Mouse (Mus musculus) limb, embryonic 14.5 days (tissue): ENCODE measurements around the gene Ankrd10. TPM values are rescaled to one million over a fixed set of nuclear protein-coding genes. Genes with fewer than 3 reads are reported as not detected.

ENCODE experiments used
- ATAC-seq: fragments of 200-750 bp; cut with Nextera tagmentation; 2 replicates; pipeline ENCODE4 v1.8.0; 2017; ENCODE audit warnings: low read depth, moderate number of reproducible peaks, moderate TSS enrichment; ENCODE audit not compliant: low FRiP score
- DNase-seq: peaks from one replicate; pipeline ENCODE4 v3.0.0-alpha.2; 2015; ENCODE audit warnings: low spot score
- H3K27ac ChIP-seq: fragments of 300-500 bp; sonication (generic); replicated peaks from 2 replicates; pipeline ENCODE4 v1.5.1; 2014; ENCODE audit warnings: low read depth, mild to moderate bottlenecking, low read length, moderate library complexity, mixed read lengths
- H3K27me3 ChIP-seq: fragments of 300-500 bp; sonication (generic); 2 replicates; pipeline ENCODE4 v1.6.1; 2014; ENCODE audit warnings: low read length, mixed read lengths; ENCODE audit not compliant: control insufficient read depth, insufficient read depth
- H3K36me3 ChIP-seq: fragments of 300-500 bp; sonication (generic); 2 replicates; pipeline ENCODE4 v1.6.1; 2014; ENCODE audit warnings: mild to moderate bottlenecking, low read length, moderate library complexity, mixed read lengths; ENCODE audit not compliant: control insufficient read depth, insufficient read depth
- H3K4me1 ChIP-seq: fragments of 300-500 bp; sonication (generic); 2 replicates; pipeline ENCODE4 v1.6.1; 2014; ENCODE audit warnings: antibody characterized with exemption, low read length, mixed read lengths; ENCODE audit not compliant: control insufficient read depth, insufficient read depth
- H3K4me2 ChIP-seq: fragments of 300-500 bp; sonication (generic); replicated peaks from 2 replicates; pipeline ENCODE4 v1.6.1; 2014; ENCODE audit warnings: low read depth, mild to moderate bottlenecking, low read length, moderate library complexity; ENCODE audit not compliant: severe bottlenecking
- H3K4me3 ChIP-seq: fragments of 300-500 bp; sonication (generic); replicated peaks from 2 replicates; pipeline ENCODE4 v1.5.1; 2014; ENCODE audit warnings: low read length
- H3K9ac ChIP-seq: fragments of 300-500 bp; sonication (generic); 2 replicates; pipeline ENCODE4 v1.6.1; 2014; ENCODE audit warnings: mild to moderate bottlenecking, low read depth, low read length, moderate library complexity; ENCODE audit not compliant: severe bottlenecking
- H3K9me3 ChIP-seq: fragments of 300-500 bp; sonication (generic); 2 replicates; pipeline ENCODE4 v1.6.1; 2016; ENCODE audit warnings: low read length; ENCODE audit not compliant: control insufficient read depth
- POLR2A ChIP-seq: fragments of 200-500 bp; IDR thresholded peaks from 2 replicates; pipeline ENCODE4 v1.8.0; 2012; ENCODE audit warnings: inconsistent platforms, mild to moderate bottlenecking, moderate library complexity, borderline replicate concordance; ENCODE audit not compliant: insufficient read depth, insufficient read length; ENCODE audit errors: extremely low read depth
- WGBS: fragments of 180-500 bp; shearing (Covaris S2); extraction: QIAGEN DNeasy Blood & Tissue Kit; methylation state at CpG from one replicate; pipeline ENCODE4 v1.1.7; 2014; 5-methylcytosine and 5-hydroxymethylcytosine counted together
- polyA plus RNA-seq, 2 experiments: library from polyadenylated mRNA; depleted of rRNA in 1 of 2; stranded (reverse) in 1 of 2; unstranded in 1 of 2; fragments of >200 nt; fragmentation: Nextera tagmentation in 1 of 2; extraction: Ambion mirVana in 1 of 2; gene quantifications; 2 replicates each; pipeline versions ENCODE4 v1.2.1 to v1.2.3; 2012 to 2014

Ankrd10 gene
- polyA plus RNA-seq, 2 experiments, result 91.8 to 184 TPM

DNA sequence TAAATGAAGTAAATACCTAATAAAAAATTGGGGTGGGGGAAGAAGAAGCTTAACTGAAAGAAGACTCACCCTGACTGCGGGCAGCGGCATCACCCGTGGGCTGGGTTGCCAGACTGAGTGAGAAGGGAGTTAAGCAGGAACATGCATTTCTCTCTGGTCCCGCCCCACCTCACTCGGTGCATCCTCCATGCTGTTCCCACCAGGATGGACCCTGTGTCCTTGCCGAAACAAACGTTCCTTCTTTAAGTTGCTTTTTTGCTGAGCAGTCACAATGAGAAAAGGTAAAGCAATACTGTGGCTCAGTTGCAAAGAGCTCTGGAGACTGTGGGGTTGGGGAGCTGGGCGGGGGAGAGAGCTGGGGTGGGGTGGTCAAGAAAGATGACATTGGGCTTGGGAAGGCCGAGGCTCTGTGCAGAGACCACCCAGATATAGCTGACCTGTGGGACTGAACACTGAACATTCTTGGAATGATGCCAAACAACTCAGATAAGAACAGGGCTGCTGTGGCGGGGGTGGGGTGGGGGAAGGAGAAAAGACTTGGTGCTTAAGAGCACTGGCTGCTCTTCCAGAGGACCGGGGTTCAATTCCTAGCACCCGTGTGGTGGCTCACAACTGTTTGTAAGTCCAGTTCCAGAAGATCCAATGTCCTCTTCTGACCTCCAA, 42.2 kb downstream of the Ankrd10 start:
- no peak for TF ChIP-seq POLR2A
- Histone ChIP-seq H3K4me2 (no peak overlapping the region), H3K4me1 (no peaks in the 10 kb centered on the region), H3K27ac (no peak overlapping the region), H3K9ac (no peak overlapping the region), H3K9me3 (no peaks in the 10 kb centered on the region), H3K36me3 (no peaks in the 10 kb centered on the region), H3K27me3 (no peaks in the 10 kb centered on the region), H3K4me3 (no peak overlapping the region)
- 73% methylated on average over 12 of the region's 12 CpGs for WGBS
- DNase-seq (no peak), ATAC-seq (no peak)

DNA sequence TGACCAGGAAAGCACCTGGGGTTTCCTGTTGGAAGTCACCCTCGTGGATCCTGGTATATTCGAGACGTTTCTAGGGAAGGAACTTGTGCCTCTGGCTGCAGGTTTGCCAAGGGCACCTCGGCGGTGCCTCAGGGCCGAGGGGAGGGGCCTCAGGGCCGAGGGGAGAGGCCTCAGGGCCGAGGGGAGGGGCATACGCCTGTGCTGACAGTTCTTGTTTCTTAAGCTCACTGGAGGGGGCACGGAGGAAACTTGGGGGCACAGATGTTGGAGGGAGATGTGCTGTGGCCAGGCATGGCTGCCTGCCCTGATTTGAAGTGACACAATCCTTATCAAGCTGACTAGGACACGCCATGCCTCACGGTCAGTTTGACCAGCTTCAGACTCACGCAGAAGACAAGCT, 43.3 kb downstream of the Ankrd10 start:
- no peak for TF ChIP-seq POLR2A
- Histone ChIP-seq H3K27ac (no peak overlapping the region), H3K9ac (no peak overlapping the region), H3K4me3 (no peak overlapping the region), H3K9me3 (no peaks in the 10 kb centered on the region), H3K36me3 (no peaks in the 10 kb centered on the region), H3K4me1 (no peaks in the 10 kb centered on the region), H3K4me2 (no peak overlapping the region), H3K27me3 (no peaks in the 10 kb centered on the region)
- WGBS, result 45% methylated on average over 13 of the region's 13 CpGs
- ATAC-seq, result no peak
- DNase-seq, result no peak

DNA sequence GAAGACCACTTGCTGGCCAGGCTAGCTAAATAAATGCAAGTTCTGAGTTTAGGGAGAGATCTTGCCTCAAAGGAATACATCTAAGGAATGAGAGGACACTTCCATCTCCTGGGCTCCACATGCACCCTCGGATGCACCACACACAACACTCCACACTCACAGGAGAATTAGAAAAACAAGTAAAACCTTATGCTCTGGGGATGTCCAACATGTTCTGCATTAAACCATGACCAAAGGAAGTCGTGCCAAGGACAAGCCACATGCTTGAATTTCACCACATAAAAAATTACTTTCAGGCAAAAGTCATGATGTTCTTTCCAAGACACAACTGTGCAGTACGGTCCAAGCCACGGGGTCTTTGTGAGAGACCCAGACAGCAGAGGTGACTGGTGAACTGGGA, 43.7 kb downstream of the Ankrd10 start:
- Histone ChIP-seq H3K4me2 (no peak overlapping the region), H3K9me3 (no peaks in the 10 kb centered on the region), H3K4me3 (no peak overlapping the region), H3K27me3 (no peaks in the 10 kb centered on the region), H3K4me1 (no peaks in the 10 kb centered on the region), H3K36me3 (no peaks in the 10 kb centered on the region), H3K27ac (no peak overlapping the region), H3K9ac (no peak overlapping the region)
- ATAC-seq, result no peak
- no peak for TF ChIP-seq POLR2A
- WGBS, result 74% methylated on average over 4 of the region's 4 CpGs
- DNase-seq, result no peak

DNA sequence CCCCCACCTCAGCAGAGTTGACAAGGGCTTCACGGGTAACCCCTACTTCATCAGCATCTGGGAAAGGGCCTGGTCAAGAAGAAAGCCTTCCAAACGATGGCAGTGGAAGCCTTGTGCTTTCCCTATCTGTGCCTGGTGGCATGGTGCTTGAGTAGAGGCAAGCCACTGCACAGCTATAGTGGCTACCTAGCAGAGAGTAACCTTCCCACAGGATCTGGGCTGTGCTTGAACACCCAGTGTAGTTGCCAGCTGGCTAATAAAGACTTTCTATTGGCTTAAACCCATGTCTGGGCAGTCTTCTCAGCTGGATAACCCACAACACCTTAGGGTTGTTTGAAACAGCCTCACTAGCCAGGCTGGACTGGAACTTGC, 49.2 kb downstream of the Ankrd10 start:
- no peak for TF ChIP-seq POLR2A
- Histone ChIP-seq H3K9me3 (no peaks in the 10 kb centered on the region), H3K4me2 (peak overlapping the region; percentile 45; the same call in 1 of the 2 replicates), H3K36me3 (no peaks in the 10 kb centered on the region), H3K9ac (no peak overlapping the region), H3K27ac (peak overlapping the region; percentile 91), H3K4me1 (peaks cover 17% of the 10 kb centered on the region), H3K4me3 (no peak overlapping the region), H3K27me3 (no peaks in the 10 kb centered on the region)
- 18% methylated on average over 2 of the region's 2 CpGs for WGBS
- no peak for DNase-seq
- ATAC-seq, result no peak

DNA sequence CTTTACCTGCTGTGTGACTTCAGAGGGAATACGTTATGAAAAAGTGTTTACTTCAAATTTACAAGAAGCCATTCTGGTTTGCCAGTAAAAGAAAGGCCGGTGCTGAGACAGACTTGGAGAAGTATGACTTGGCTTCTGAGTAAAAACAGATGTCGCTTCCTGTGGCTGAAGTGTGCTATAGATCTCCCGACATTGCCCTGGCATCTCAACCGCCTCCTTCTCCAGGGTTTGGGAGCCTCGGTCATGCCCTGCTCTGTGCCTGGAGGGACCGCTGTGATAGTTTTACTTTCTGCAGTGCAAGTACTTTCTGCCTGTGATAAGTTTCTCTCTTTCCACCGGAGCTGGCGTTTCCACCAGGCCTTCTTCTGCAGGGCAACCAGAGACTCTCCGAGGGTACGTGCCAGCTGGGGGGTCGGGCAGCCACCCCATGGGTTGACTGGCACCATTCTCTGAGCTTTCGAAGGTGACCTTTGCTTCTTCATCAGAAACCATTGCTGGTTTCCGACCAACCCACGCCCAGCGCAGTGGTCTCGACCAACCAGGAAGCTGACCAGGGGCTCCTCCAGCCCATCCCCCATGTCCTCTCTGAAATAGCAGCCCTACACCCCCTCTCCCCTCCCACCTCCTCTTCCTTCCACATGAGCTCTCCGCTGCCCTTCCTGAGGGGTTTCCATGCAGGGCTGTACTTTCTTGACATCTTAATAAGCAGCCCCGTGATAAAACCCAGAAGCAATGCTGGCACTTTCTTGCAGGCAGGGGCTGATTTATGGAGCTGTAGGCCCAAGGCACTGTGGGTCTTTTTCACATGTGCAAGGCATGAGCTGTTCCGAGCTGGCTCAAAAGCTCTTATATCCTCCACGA, 49.8 kb downstream of the Ankrd10 start:
- Histone ChIP-seq H3K4me2 (peak overlapping the region; percentile 45), H3K27me3 (no peaks in the 10 kb centered on the region), H3K4me3 (peak overlapping the region; percentile 16), H3K27ac (peak overlapping the region; percentile 91), H3K36me3 (no peaks in the 10 kb centered on the region), H3K4me1 (peaks cover 17% of the 10 kb centered on the region), H3K9ac (peak overlapping the region; percentile 26; the same call in 1 of the 2 replicates), H3K9me3 (no peaks in the 10 kb centered on the region)
- ATAC-seq (peak; percentile 90), DNase-seq (peak; percentile 72)
- WGBS, result 24% methylated on average over 21 of the region's 21 CpGs
- no peak for TF ChIP-seq POLR2A
